Mouse (Mus musculus) hindbrain, embryonic 12.5 days (tissue): ENCODE measurements at regions not wholly inside any gene's neighbourhood (a gene's known extent, or its start where the extent isn't known, plus 50 kb on each side); places are given as distances from the start of the nearest gene placed in this dataset.

ENCODE experiments used
- ATAC-seq: fragments of 200-750 bp; cut with Nextera tagmentation; 2 replicates; pipeline ENCODE4 v1.8.0; 2017; ENCODE audit warnings: moderate TSS enrichment; ENCODE audit not compliant: low FRiP score
- H3K27ac ChIP-seq: fragments of 300-500 bp; sonication (generic); 2 replicates; pipeline ENCODE4 v1.5.1; 2016; ENCODE audit warnings: mild to moderate bottlenecking
- H3K27me3 ChIP-seq: fragments of 300-500 bp; sonication (generic); 2 replicates; pipeline ENCODE4 v1.6.1; 2016; ENCODE audit warnings: mild to moderate bottlenecking
- H3K36me3 ChIP-seq: fragments of 300-500 bp; sonication (generic); 2 replicates; pipeline ENCODE4 v1.6.1; 2016; ENCODE audit warnings: mild to moderate bottlenecking
- H3K4me1 ChIP-seq: fragments of 300-500 bp; sonication (generic); 2 replicates; pipeline ENCODE4 v1.6.1; 2016
- H3K4me2 ChIP-seq: fragments of 300-500 bp; sonication (generic); replicated peaks from 2 replicates; pipeline ENCODE4 v1.6.1; 2016; ENCODE audit warnings: mild to moderate bottlenecking
- H3K4me3 ChIP-seq: fragments of 300-500 bp; sonication (generic); 2 replicates; pipeline ENCODE4 v1.5.1; 2016; ENCODE audit warnings: mild to moderate bottlenecking
- H3K9ac ChIP-seq: fragments of 300-500 bp; sonication (generic); 2 replicates; pipeline ENCODE4 v1.6.1; 2016; ENCODE audit warnings: mild to moderate bottlenecking, moderate library complexity
- H3K9me3 ChIP-seq: fragments of 300-500 bp; sonication (generic); replicated peaks from 2 replicates; pipeline ENCODE4 v1.6.1; 2016; ENCODE audit warnings: mild to moderate bottlenecking
- WGBS: fragments of 180-500 bp; shearing (Covaris S2); methylation state at CpG from one replicate; pipeline ENCODE4 v1.1.7; 2016; 5-methylcytosine and 5-hydroxymethylcytosine counted together

DNA sequence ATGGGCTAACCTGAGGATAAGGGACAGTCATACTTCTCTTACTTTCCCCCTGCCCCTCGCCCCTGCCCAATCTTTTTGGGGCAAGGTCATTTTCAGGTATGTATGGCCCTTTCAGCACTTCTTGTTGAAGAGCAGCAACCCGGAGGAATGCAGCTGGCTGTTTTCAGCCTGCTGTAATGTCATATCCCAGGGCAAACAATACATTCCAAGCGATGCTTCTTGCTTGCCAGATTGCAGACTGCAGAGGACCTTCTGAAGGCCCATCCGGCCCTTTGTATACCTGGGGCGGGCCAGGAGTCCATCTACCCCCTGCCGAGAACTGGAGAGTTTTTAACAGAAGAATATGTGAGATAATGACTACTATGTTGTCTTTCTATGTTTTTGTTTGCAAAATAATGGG lies 105.2 kb downstream of the Cdca7 start:
- no peaks in the 10 kb centered on the region for H3K27me3 ChIP-seq
- no peaks in the 10 kb centered on the region for H3K36me3 ChIP-seq
- H3K4me2 ChIP-seq = no peak overlapping the region
- H3K9me3 ChIP-seq = no peaks in the 10 kb centered on the region
- no peak overlapping the region for H3K27ac ChIP-seq
- WGBS = 82% methylated on average over 6 of the region's 6 CpGs
- no peak for ATAC-seq
- no peak overlapping the region for H3K4me3 ChIP-seq
- H3K9ac ChIP-seq = no peak overlapping the region
- H3K4me1 ChIP-seq = no peaks in the 10 kb centered on the region

DNA sequence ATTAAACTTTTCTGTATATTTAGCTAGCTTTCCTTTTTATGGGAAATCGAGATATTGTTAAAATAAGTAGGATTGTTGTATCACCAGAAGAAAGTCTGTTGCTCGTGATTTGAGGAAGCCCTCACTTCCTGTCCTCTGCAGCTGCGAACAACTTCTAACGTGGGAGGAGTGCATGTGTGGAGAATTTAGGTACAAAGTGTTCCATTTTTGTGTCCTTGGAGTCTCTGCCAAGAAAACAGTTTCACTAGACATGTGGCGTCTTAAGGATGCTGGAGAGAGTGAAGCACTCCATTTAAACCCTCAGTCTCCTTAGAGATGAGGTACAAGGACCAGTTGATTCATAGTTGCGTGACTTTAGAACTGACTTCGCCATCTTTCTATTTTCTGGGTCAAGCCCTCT lies 112.9 kb downstream of the Cdca7 start:
- no peak overlapping the region for H3K4me3 ChIP-seq
- peaks cover 9% of the 10 kb centered on the region for H3K4me1 ChIP-seq
- H3K27me3 ChIP-seq = peaks cover 7% of the 10 kb centered on the region
- no peaks in the 10 kb centered on the region for H3K9me3 ChIP-seq
- ATAC-seq = no peak
- H3K36me3 ChIP-seq = no peaks in the 10 kb centered on the region
- no peak overlapping the region for H3K4me2 ChIP-seq
- 82% methylated on average over 7 of the region's 7 CpGs for WGBS
- no peak overlapping the region for H3K27ac ChIP-seq
- H3K9ac ChIP-seq = no peak overlapping the region

DNA sequence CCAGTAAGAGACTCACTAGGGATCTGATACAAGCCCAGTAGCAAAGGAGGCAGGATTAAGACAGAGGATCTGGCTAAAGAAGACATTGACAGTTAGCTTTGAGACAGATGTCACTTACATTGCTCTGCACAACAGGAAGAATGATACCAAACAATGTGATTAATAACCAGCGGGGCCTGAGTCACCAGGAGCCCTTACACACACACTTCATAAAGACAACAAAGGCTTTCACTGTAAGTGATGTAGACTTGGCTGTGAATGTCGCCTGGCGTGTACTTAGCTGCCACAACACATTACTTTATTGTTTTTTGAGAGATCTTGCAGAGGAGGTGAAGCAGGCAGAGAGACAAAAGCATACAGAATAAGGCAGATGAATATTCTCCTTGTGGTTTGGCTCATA lies 116.1 kb downstream of the Cdca7 start:
- Histone ChIP-seq H3K27me3 (peaks cover 15% of the 10 kb centered on the region), H3K36me3 (no peaks in the 10 kb centered on the region), H3K4me3 (no peak overlapping the region), H3K9me3 (no peaks in the 10 kb centered on the region), H3K4me1 (peaks cover 14% of the 10 kb centered on the region), H3K4me2 (no peak overlapping the region), H3K27ac (no peak overlapping the region), H3K9ac (no peak overlapping the region)
- ATAC-seq = no peak
- WGBS = 32% methylated on average over 3 of the region's 3 CpGs

GRCm38 (mm10) chr2:72596994-72597925 lies 121.3 kb downstream of the Cdca7 start:
- H3K9ac ChIP-seq = no peak overlapping the region
- whole genome bisulfite sequencing = 62% methylated on average over 14 of the region's 14 CpGs
- H3K9me3 ChIP-seq = no peaks in the 10 kb centered on the region
- H3K4me3 ChIP-seq = no peak overlapping the region
- no peak overlapping the region for H3K27ac ChIP-seq
- ATAC-seq = no peak
- H3K27me3 ChIP-seq = peaks cover 17% of the 10 kb centered on the region
- H3K4me1 ChIP-seq = peaks cover 18% of the 10 kb centered on the region
- no peaks in the 10 kb centered on the region for H3K36me3 ChIP-seq
- 0 out of 2 replicates have a peak overlapping the region, but pooled peaks have one; percentile 19 for H3K4me2 ChIP-seq

- Histone ChIP-seq H3K27me3 (peaks cover 17% of the 10 kb centered on the region), H3K9me3 (no peaks in the 10 kb centered on the region), H3K9ac (no peak overlapping the region), H3K27ac (no peak overlapping the region), H3K36me3 (no peaks in the 10 kb centered on the region), H3K4me2 (0 out of 2 replicates have a peak overlapping the region, but pooled peaks have one; percentile 19), H3K4me3 (no peak overlapping the region), H3K4me1 (peaks cover 17% of the 10 kb centered on the region)
- WGBS = 36% methylated on average over 9 of the region's 9 CpGs
- ATAC-seq = peak; percentile 77
These were observed 122.0 kb downstream of the Cdca7 start for GRCm38 (mm10) chr2:72597941-72598340.

DNA sequence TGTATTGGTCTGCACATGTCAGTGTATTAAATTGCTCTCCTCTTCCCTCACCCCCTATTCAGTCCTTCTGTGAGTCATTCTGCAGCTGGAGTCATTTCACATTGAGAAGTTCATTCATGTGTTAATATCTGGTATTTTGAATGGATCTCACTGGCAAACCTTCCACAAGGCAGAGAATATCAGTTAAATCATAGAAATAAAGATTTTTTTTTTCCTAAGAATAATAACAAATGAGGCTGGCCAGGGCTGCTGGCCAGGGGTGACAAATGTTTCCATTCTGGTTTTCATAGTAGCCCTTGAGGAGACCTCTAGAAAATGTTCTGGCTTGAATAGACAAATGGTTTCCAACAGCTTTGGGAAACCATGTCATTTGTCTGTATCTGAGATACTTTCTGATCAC lies 124.8 kb downstream of the Cdca7 start:
- no peak for ATAC-seq
- H3K9ac ChIP-seq = no peak overlapping the region
- no peaks in the 10 kb centered on the region for H3K9me3 ChIP-seq
- no peaks in the 10 kb centered on the region for H3K36me3 ChIP-seq
- no peak overlapping the region for H3K27ac ChIP-seq
- H3K4me2 ChIP-seq = no peak overlapping the region
- H3K4me1 ChIP-seq = peaks cover 17% of the 10 kb centered on the region
- peaks cover 17% of the 10 kb centered on the region for H3K27me3 ChIP-seq
- no peak overlapping the region for H3K4me3 ChIP-seq

- Histone ChIP-seq H3K36me3 (no peaks in the 10 kb centered on the region), H3K27me3 (peaks cover 13% of the 10 kb centered on the region), H3K9ac (no peak overlapping the region), H3K4me2 (no peak overlapping the region), H3K9me3 (no peaks in the 10 kb centered on the region), H3K4me1 (peaks cover 11% of the 10 kb centered on the region), H3K27ac (no peak overlapping the region), H3K4me3 (no peak overlapping the region)
- 81% methylated on average over 1 of the region's 1 CpGs for WGBS
- ATAC-seq = no peak
These were observed 126.2 kb downstream of the Cdca7 start for GRCm38 (mm10) chr2:72602152-72602551.

GRCm38 (mm10) chr2:72612221-72612620 lies 136.3 kb downstream of the Cdca7 start:
- no peaks in the 10 kb centered on the region for H3K36me3 ChIP-seq
- no peak overlapping the region for H3K4me2 ChIP-seq
- H3K4me1 ChIP-seq = no peaks in the 10 kb centered on the region
- 93% methylated on average over 3 of the region's 3 CpGs for WGBS
- H3K27me3 ChIP-seq = no peaks in the 10 kb centered on the region; the same call in 1 of the 2 replicates
- no peak overlapping the region for H3K4me3 ChIP-seq
- H3K9ac ChIP-seq = no peak overlapping the region
- no peak overlapping the region for H3K27ac ChIP-seq
- H3K9me3 ChIP-seq = no peaks in the 10 kb centered on the region
- no peak for ATAC-seq

DNA sequence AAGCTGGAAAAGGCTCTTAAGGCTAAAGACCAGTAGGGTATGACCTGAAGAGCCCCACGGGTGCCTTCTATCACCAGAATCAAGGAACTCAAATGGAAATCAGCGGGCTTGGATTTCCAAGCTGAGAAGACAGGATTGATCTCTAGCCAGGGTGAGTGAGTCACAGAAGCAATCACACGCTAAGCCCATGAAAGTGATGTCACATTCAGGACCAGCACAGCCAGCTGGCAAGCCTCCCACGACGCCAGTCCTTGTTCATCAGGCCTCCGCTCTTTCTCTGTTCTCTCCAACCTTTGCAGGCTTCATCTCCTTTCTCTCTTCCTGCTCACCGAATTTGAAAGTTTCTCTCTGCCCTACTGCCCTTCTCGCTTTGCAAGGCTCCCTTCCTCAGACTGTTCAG lies 138.3 kb downstream of the Cdca7 start:
- Histone ChIP-seq H3K4me3 (no peak overlapping the region), H3K4me2 (no peak overlapping the region), H3K27ac (no peak overlapping the region), H3K27me3 (peaks cover 4% of the 10 kb centered on the region; the same call in 1 of the 2 replicates), H3K9me3 (no peaks in the 10 kb centered on the region), H3K36me3 (no peaks in the 10 kb centered on the region), H3K4me1 (peaks cover 3% of the 10 kb centered on the region), H3K9ac (no peak overlapping the region)
- WGBS = 66% methylated on average over 8 of the region's 8 CpGs
- no peak for ATAC-seq

DNA sequence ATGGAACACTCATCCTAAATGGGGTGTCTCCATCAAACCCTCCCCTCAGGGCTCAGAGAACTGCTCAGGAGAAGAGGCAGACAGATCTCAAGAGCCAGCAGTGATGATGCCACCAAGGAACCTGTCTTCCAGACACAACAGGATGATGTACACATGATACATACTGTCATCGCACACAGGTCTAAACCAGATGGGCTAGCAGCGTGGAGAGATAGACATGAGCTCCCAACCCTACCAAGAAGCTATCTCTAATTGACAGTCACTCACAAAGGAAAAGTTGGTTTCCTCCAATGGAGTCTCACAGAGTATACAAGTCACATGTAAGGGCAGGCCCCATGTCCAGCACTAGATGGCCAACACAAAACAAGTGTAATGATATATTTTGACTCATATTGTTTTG lies 139.9 kb downstream of the Cdca7 start:
- Histone ChIP-seq H3K27me3 (peaks cover 4% of the 10 kb centered on the region; the same call in 1 of the 2 replicates), H3K4me2 (no peak overlapping the region), H3K36me3 (no peaks in the 10 kb centered on the region), H3K4me1 (peaks cover 12% of the 10 kb centered on the region), H3K9ac (no peak overlapping the region), H3K9me3 (no peaks in the 10 kb centered on the region), H3K27ac (no peak overlapping the region), H3K4me3 (no peak overlapping the region)
- WGBS = 91% methylated on average over 2 of the region's 2 CpGs
- no peak for ATAC-seq

- Histone ChIP-seq H3K4me1 (peaks cover 12% of the 10 kb centered on the region), H3K9me3 (no peaks in the 10 kb centered on the region), H3K4me3 (no peak overlapping the region), H3K9ac (no peak overlapping the region), H3K27ac (no peak overlapping the region), H3K36me3 (no peaks in the 10 kb centered on the region), H3K27me3 (peaks cover 4% of the 10 kb centered on the region; the same call in 1 of the 2 replicates), H3K4me2 (no peak overlapping the region)
- no peak for ATAC-seq
These were observed 140.5 kb downstream of the Cdca7 start for GRCm38 (mm10) chr2:72616412-72616811.

- no peak overlapping the region for H3K4me3 ChIP-seq
- no peak overlapping the region for H3K9ac ChIP-seq
- no peaks in the 10 kb centered on the region for H3K9me3 ChIP-seq
- no peak overlapping the region for H3K27ac ChIP-seq
- no peak for ATAC-seq
- WGBS = 49% methylated on average over 4 of the region's 4 CpGs
- no peaks in the 10 kb centered on the region for H3K36me3 ChIP-seq
- peaks cover 12% of the 10 kb centered on the region for H3K4me1 ChIP-seq
- H3K4me2 ChIP-seq = no peak overlapping the region
- H3K27me3 ChIP-seq = peaks cover 7% of the 10 kb centered on the region; the same call in 1 of the 2 replicates
These were observed 143.5 kb downstream of the Cdca7 start for GRCm38 (mm10) chr2:72619446-72619845.

DNA sequence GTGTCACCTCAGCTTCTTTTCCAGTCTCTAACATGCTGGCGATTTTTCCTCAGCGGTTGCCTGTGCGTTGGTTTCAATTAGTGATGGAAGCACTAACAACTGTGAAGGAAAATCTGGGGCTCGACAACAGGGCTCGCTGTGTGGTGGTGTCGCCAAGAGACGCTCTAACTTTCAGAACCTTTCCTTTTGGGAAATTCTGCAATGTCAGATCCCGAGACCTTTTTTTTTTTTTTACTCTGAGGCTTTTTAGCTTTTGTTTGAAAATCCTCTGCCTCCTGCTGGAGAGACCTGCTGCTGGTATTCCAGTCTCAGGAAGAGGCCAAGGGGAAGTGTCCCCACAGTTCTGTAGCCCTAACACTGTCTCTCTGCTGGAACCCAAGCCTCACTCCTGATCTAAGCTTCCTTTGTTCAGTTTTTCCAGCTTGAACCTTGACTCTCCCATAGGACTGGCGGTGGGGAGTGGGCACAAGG lies 144.3 kb downstream of the Cdca7 start:
- 2% methylated on average over 9 of the region's 9 CpGs for WGBS
- Histone ChIP-seq H3K27ac (no peak overlapping the region), H3K27me3 (peaks cover 7% of the 10 kb centered on the region; the same call in 1 of the 2 replicates), H3K9ac (no peak overlapping the region), H3K4me2 (peak overlapping the region; percentile 45), H3K9me3 (no peaks in the 10 kb centered on the region), H3K4me1 (peaks cover 12% of the 10 kb centered on the region), H3K4me3 (peak overlapping the region; percentile 2; the same call in 1 of the 2 replicates), H3K36me3 (no peaks in the 10 kb centered on the region)
- no peak for ATAC-seq
